Comparison of ENCODE assay signal across 17 mouse cellular contexts in genomic region chr15:101082236-101082635, GRCm38 (mm10). TPM values are rescaled to one million over a fixed set of nuclear protein-coding genes. Genes with fewer than 3 reads are reported as not detected.
DNase-seq lines count a peak whose midpoint lies in the region; ATAC-seq and TF ChIP-seq lines count a peak whose summit lies in the region.
"Had no signal": no experiment of that assay in that cellular context is flagged by ENCODE, and none has a peak within 500 bp of the region (broad histone marks: within the 10 kb centered on the region; RNA-seq: fewer than 3 reads in every experiment).

No protein-coding gene starts in this region.

- 51% methylated on average over 4 of the region's 4 CpGs for WGBS in hindbrain, embryonic 10.5 days
- WGBS in hindbrain, embryonic 13.5 days = 52% methylated on average over 4 of the region's 4 CpGs
- WGBS in limb, embryonic 14.5 days = 41% methylated on average over 4 of the region's 4 CpGs
- 47% methylated on average over 4 of the region's 4 CpGs for WGBS in hindbrain, embryonic 11.5 days

- H3K36me3 ChIP-seq in hindbrain, embryonic 10.5 days = no peaks in the 10 kb centered on the region
- no peaks in the 10 kb centered on the region for H3K36me3 ChIP-seq in hindbrain, embryonic 13.5 days
- no peaks in the 10 kb centered on the region for H3K36me3 ChIP-seq in limb, embryonic 14.5 days (ENCODE audit: control insufficient read depth, insufficient read depth, low read length)
- H3K36me3 ChIP-seq in hindbrain, embryonic 11.5 days (ENCODE audit: control insufficient read depth, insufficient read depth, low read length) = no peaks in the 10 kb centered on the region

- H3K4me2 ChIP-seq in hindbrain, embryonic 13.5 days = no peak overlapping the region
- no peak overlapping the region for H3K4me2 ChIP-seq in limb, embryonic 14.5 days (replicated peaks; ENCODE audit: low read depth, low read length, severe bottlenecking)
- H3K4me2 ChIP-seq in hindbrain, embryonic 11.5 days (replicated peaks; ENCODE audit: low read depth, low read length) = no peak overlapping the region

- intact Hi-C loops in heart, postnatal 25 days (cut with DNase I) = no loop called here

- H3K27ac ChIP-seq in hindbrain, embryonic 10.5 days = peak overlapping the region; percentile 69
- H3K27ac ChIP-seq in hindbrain, embryonic 13.5 days = no peak overlapping the region
- H3K27ac ChIP-seq in limb, embryonic 14.5 days (replicated peaks; ENCODE audit: low read depth, low read length) = no peak overlapping the region
- no peak overlapping the region for H3K27ac ChIP-seq in hindbrain, embryonic 11.5 days (ENCODE audit: low read depth, low read length)
- H3K27ac ChIP-seq: hindbrain, postnatal 0 days; liver, embryonic 14.5 days had no signal

- no peaks in the 10 kb centered on the region; the same call in 1 of the 2 replicates for H3K27me3 ChIP-seq in hindbrain, embryonic 10.5 days (ENCODE audit: insufficient read depth, poor library complexity, severe bottlenecking)
- no peaks in the 10 kb centered on the region for H3K27me3 ChIP-seq in hindbrain, embryonic 13.5 days
- no peaks in the 10 kb centered on the region for H3K27me3 ChIP-seq in limb, embryonic 14.5 days (ENCODE audit: control insufficient read depth, insufficient read depth, low read length)
- H3K27me3 ChIP-seq in hindbrain, embryonic 11.5 days (ENCODE audit: control insufficient read depth, insufficient read depth, low read length) = no peaks in the 10 kb centered on the region

- no peak overlapping the region for H3K4me3 ChIP-seq in hindbrain, embryonic 10.5 days
- H3K4me3 ChIP-seq in hindbrain, embryonic 13.5 days = no peak overlapping the region
- H3K4me3 ChIP-seq in limb, embryonic 14.5 days (replicated peaks; ENCODE audit: low read length) = no peak overlapping the region
- H3K4me3 ChIP-seq in hindbrain, embryonic 11.5 days (ENCODE audit: low read depth, low read length) = no peak overlapping the region
- H3K4me3 ChIP-seq: myocyte had no signal

- TF ChIP-seq POLR2A in limb, embryonic 14.5 days (IDR thresholded peaks at IDR 0.05; ENCODE audit: borderline replicate concordance, extremely low read depth, insufficient read depth, insufficient read length) = no peak

- H3K9ac ChIP-seq in hindbrain, embryonic 13.5 days = no peak overlapping the region
- H3K9ac ChIP-seq in limb, embryonic 14.5 days (ENCODE audit: low read depth, low read length, severe bottlenecking) = no peak overlapping the region
- H3K9ac ChIP-seq in hindbrain, embryonic 11.5 days (ENCODE audit: low read depth, low read length) = no peak overlapping the region
- H3K9ac ChIP-seq: liver, embryonic 14.5 days had no signal

- H3K9me3 ChIP-seq in hindbrain, embryonic 10.5 days = no peaks in the 10 kb centered on the region
- no peaks in the 10 kb centered on the region for H3K9me3 ChIP-seq in hindbrain, embryonic 13.5 days
- no peaks in the 10 kb centered on the region for H3K9me3 ChIP-seq in limb, embryonic 14.5 days (ENCODE audit: control insufficient read depth, low read length)
- no peaks in the 10 kb centered on the region for H3K9me3 ChIP-seq in hindbrain, embryonic 11.5 days (ENCODE audit: control insufficient read depth, low read length)

- no peak for ATAC-seq in hindbrain, embryonic 13.5 days (ENCODE audit: low FRiP score)
- ATAC-seq in limb, embryonic 14.5 days (ENCODE audit: low FRiP score, low read depth) = peak; percentile 33; the same call in 1 of the 2 replicates
- no peak for ATAC-seq in hindbrain, embryonic 11.5 days (ENCODE audit: low FRiP score)
- ATAC-seq: activated CD4-positive, CD25-positive, alpha-beta regulatory T cell, adult 4 months; forebrain, embryonic 14.5 days; hindbrain, postnatal 0 days had no signal

- peaks cover 58% of the 10 kb centered on the region for H3K4me1 ChIP-seq in hindbrain, embryonic 10.5 days (replicated peaks)
- H3K4me1 ChIP-seq in hindbrain, embryonic 13.5 days (replicated peaks) = peaks cover 37% of the 10 kb centered on the region
- peaks cover 17% of the 10 kb centered on the region for H3K4me1 ChIP-seq in limb, embryonic 14.5 days (ENCODE audit: control insufficient read depth, insufficient read depth, low read length)
- H3K4me1 ChIP-seq in hindbrain, embryonic 11.5 days (replicated peaks; ENCODE audit: control insufficient read depth, insufficient read depth, low read length) = peaks cover 19% of the 10 kb centered on the region

- no peak for DNase-seq in hindbrain, embryonic 10.5 days (ENCODE audit: low spot score)
- peak; percentile 97 for DNase-seq in ES-CJ7 (ENCODE audit: low read depth, low spot score)
- DNase-seq in embryo, embryonic 10.5 days (ENCODE audit: low spot score) = peak; percentile 75
- peak; percentile 55 for DNase-seq in limb, embryonic 14.5 days (ENCODE audit: low spot score)
- DNase-seq in ovary, adult 18-20 months (ENCODE audit: low spot score) = no peak
- no peak for DNase-seq in hindbrain, embryonic 11.5 days (ENCODE audit: low spot score)
- no peak for DNase-seq in heart, postnatal 25 days (ENCODE audit: low spot score)
- DNase-seq: kidney, postnatal 10 days; layer of hippocampus, postnatal 36 days had no signal

RNA-seq across cellular contexts. Expression of gene Fignl2, which starts 3.9 kb away (rescaled TPM):
- 1.4 TPM in 2 replicates for polyA plus RNA-seq in hindbrain, embryonic 10.5 days (2016; fragmentation: Nextera tagmentation; extraction: Ambion mirVana)
- 0.16 and 0.23 TPM in 2 replicates for polyA plus RNA-seq in hindbrain, embryonic 13.5 days (2015; fragmentation: Nextera tagmentation; extraction: Ambion mirVana)
- 3.7 and 5.4 TPM in 2 replicates for polyA plus RNA-seq in limb, embryonic 14.5 days (2012; rRNA removed)
- 0.15 and 0.17 TPM in 2 replicates for polyA plus RNA-seq in limb, embryonic 14.5 days (2014; fragmentation: Nextera tagmentation; extraction: Ambion mirVana)
- polyA plus RNA-seq in hindbrain, embryonic 11.5 days (2014; fragmentation: Nextera tagmentation; extraction: Ambion mirVana) = 1.2 and 2.1 TPM in 2 replicates
- total RNA-seq in heart, postnatal 25 days (2021) = 1 to 10 TPM; 1.3 to 1.4 TPM
- total RNA-seq: CH12.LX; common myeloid progenitor, adult 5-6 weeks had no signal
- polyA plus RNA-seq: activated CD4-positive, CD25-positive, alpha-beta regulatory T cell, adult 4 months; forebrain, embryonic 14.5 days had no signal

RNA-seq across cellular contexts. Expression of gene Ankrd33, which starts 33.3 kb away (rescaled TPM):
- polyA plus RNA-seq in hindbrain, embryonic 10.5 days (2016; fragmentation: Nextera tagmentation; extraction: Ambion mirVana) = not detected in 2 replicates
- polyA plus RNA-seq in hindbrain, embryonic 13.5 days (2015; fragmentation: Nextera tagmentation; extraction: Ambion mirVana) = not detected in 2 replicates
- polyA plus RNA-seq in limb, embryonic 14.5 days (2012; rRNA removed) = not detected in 2 replicates
- not detected in 2 replicates for polyA plus RNA-seq in limb, embryonic 14.5 days (2014; fragmentation: Nextera tagmentation; extraction: Ambion mirVana)
- not detected in 2 replicates for polyA plus RNA-seq in hindbrain, embryonic 11.5 days (2014; fragmentation: Nextera tagmentation; extraction: Ambion mirVana)
- not detected for total RNA-seq in heart, postnatal 25 days (2021)
- total RNA-seq: CH12.LX; common myeloid progenitor, adult 5-6 weeks; hindbrain, postnatal 0 days; layer of hippocampus, postnatal 36 days had no signal
- polyA plus RNA-seq: activated CD4-positive, CD25-positive, alpha-beta regulatory T cell, adult 4 months; forebrain, embryonic 14.5 days; hindbrain, postnatal 0 days; liver, embryonic 14.5 days; myocyte had no signal

RNA-seq across cellular contexts. Expression of gene Gm47841, which starts 35.0 kb away (rescaled TPM):
- polyA plus RNA-seq in hindbrain, embryonic 10.5 days (2016; fragmentation: Nextera tagmentation; extraction: Ambion mirVana) = not detected in 2 replicates
- polyA plus RNA-seq in hindbrain, embryonic 13.5 days (2015; fragmentation: Nextera tagmentation; extraction: Ambion mirVana) = not detected in 2 replicates
- polyA plus RNA-seq in limb, embryonic 14.5 days (2012; rRNA removed) = 0.05 TPM in 1 of 2 replicates, not detected in the other
- not detected in 2 replicates for polyA plus RNA-seq in limb, embryonic 14.5 days (2014; fragmentation: Nextera tagmentation; extraction: Ambion mirVana)
- not detected in 2 replicates for polyA plus RNA-seq in hindbrain, embryonic 11.5 days (2014; fragmentation: Nextera tagmentation; extraction: Ambion mirVana)
- total RNA-seq in heart, postnatal 25 days (2021) = not detected
- total RNA-seq: CH12.LX; common myeloid progenitor, adult 5-6 weeks; hindbrain, postnatal 0 days; layer of hippocampus, postnatal 36 days had no signal
- polyA plus RNA-seq: activated CD4-positive, CD25-positive, alpha-beta regulatory T cell, adult 4 months; forebrain, embryonic 14.5 days; hindbrain, postnatal 0 days; liver, embryonic 14.5 days; myocyte had no signal

RNA-seq across cellular contexts. Expression of gene Acvrl1, which starts 46.1 kb away (rescaled TPM):
- 8.7 and 10.8 TPM in 2 replicates for polyA plus RNA-seq in hindbrain, embryonic 10.5 days (2016; fragmentation: Nextera tagmentation; extraction: Ambion mirVana)
- 7.9 and 8.6 TPM in 2 replicates for polyA plus RNA-seq in hindbrain, embryonic 13.5 days (2015; fragmentation: Nextera tagmentation; extraction: Ambion mirVana)
- 16.1 and 17.8 TPM in 2 replicates for polyA plus RNA-seq in limb, embryonic 14.5 days (2012; rRNA removed)
- polyA plus RNA-seq in limb, embryonic 14.5 days (2014; fragmentation: Nextera tagmentation; extraction: Ambion mirVana) = 8.2 and 10.2 TPM in 2 replicates
- 4.8 and 5.5 TPM in 2 replicates for polyA plus RNA-seq in hindbrain, embryonic 11.5 days (2014; fragmentation: Nextera tagmentation; extraction: Ambion mirVana)
- total RNA-seq in heart, postnatal 25 days (2021) = 10 to 100 TPM; 23.2 to 31.5 TPM

Comparison
In these comparisons a context has a peak if more than half of its experiments do, and no peak if none do; other contexts are left out.
1. DNase-seq: peak in ES-CJ7 (single experiment), embryo, embryonic 10.5 days (single experiment) and limb, embryonic 14.5 days (single experiment); none in hindbrain, embryonic 10.5 days (single experiment), ovary, adult 18-20 months (single experiment), hindbrain, embryonic 11.5 days (single experiment) and heart, postnatal 25 days (single experiment).